Mouse (Mus musculus): ENCODE measurements around the gene Kars. TPM values are rescaled to one million over a fixed set of nuclear protein-coding genes. Genes with fewer than 3 reads are reported as not detected.

Kars gene
- polyA plus RNA-seq (2015; fragmentation: Nextera tagmentation; extraction: Ambion mirVana), result 169 and 186 TPM in 2 replicates

DNA sequence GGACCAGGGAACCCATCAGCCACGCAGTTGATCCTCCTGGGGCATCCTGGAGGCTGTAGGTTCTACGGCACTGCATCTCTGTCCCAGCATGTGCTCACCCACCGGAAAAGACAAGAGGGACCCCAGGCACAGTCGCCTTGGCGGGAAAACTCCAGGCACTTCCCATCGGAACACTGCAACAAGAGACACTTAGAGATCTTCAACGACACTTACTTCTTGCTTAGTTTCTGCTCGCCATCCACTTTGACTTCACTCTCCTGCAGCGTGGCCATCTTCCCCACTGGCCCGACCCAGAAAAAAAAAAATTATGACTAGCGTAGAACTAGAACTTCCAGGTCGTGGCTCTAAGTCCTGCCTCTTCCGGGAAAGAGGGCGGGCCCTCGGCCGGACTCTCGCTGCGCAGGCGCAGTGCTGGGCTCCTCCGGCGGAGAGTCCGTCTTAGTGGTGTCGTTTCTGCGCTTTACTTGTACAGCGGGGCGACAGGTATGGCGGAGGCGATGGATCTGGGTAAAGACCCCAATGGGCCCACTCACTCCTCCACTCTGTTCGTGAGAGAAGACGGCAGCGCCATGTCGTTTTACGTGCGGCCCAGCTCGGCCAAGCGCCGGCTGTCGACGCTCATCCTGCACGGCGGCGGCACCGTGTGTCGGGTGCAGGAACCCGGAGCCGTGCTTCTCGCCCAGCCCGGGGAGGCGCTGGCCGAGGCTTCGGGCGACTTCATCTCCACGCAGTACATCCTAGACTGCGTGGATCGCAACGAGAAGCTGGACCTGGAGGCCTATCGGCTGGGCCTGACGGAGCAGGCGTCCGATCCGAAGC, at the start of gene Kars, which contains the start of gene Terf2ip:
Kars (minus strand) TSS at position 327 of the 819 bp plus-strand sequence.
Terf2ip (plus strand) TSS at position 402 of the 819 bp plus-strand sequence.
- DNase-seq (ENCODE audit: low spot score), result peak; percentile 93

- no peak for DNase-seq (ENCODE audit: low spot score)
These were observed 43.3 kb upstream of the Kars start for GRCm38 (mm10) chr8:112054456-112054855.

- DNase-seq (ENCODE audit: low spot score), result no peak
These were observed 40.4 kb upstream of the Kars start for GRCm38 (mm10) chr8:112051537-112051936.

GRCm38 (mm10) chr8:112049984-112050383, 38.9 kb upstream of the Kars start:
- DNase-seq (ENCODE audit: low spot score), result no peak

GRCm38 (mm10) chr8:112048293-112048692, 37.2 kb upstream of the Kars start:
- DNase-seq (ENCODE audit: low spot score), result no peak

- DNase-seq (ENCODE audit: low spot score), result peak; percentile 78
These were observed 34.8 kb upstream of the Kars start for GRCm38 (mm10) chr8:112045896-112046295.

DNA sequence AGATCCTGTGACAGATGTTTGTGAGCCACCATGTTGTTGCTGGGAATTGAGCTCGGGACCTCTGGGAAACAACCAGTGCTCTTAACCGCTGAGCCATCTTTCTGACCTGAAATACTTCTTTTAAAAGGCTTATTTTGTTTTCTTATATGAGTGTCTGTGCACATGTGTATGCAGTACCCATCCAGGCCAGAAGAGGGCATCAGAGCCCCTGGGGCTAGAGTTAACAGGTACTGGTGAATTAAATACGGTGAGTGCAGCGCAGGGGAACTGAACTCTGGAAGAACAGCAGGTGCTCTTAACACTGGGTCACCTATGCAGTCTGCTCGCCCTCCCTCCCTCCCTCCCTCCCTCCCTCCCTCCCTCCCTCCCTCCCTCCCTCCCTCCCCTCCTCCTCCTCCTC, 34.1 kb upstream of the Kars start:
- DNase-seq (ENCODE audit: low spot score), result no peak

- DNase-seq (ENCODE audit: low spot score), result no peak
These were observed 26.4 kb upstream of the Kars start for GRCm38 (mm10) chr8:112037521-112037920.

DNA sequence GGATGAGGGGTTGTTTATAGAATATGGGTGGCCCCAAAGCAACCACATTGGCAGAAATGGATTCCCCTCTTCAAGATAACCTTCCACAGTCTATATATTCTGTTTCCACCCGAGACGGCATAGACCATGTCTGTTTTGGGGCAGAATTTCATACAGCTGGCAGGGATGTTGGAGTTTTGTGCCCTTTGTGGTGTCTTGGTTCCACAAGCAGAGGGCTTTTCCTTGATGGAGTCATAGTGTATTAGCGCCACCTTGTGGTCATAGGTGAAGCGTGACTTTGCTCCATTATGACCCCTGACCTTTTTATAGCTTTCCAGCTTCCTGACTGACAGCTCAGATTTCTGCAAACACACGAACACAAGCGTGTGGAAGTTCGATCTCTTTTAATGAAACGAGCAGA, 23.5 kb upstream of the Kars start:
- DNase-seq (ENCODE audit: low spot score), result peak; percentile 71

DNA sequence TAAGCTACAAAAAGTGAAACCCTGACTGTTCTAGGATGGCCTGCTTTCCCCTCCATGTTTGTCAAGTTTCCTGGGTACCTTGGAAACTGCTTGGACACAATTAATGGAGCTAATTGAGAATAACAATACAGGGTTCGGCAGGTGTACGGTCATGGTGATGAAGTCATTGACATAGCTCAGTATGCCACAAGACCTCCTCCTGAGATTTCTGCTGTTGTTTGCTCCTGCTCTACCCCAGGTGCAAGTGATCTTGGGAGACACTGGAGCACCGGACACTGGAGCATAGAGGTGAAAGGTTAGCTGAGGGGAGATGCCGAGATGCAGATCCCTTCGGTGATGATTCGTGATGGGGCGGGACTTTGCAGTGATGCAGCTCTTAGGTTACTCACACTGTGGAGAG, 21.9 kb upstream of the Kars start:
- DNase-seq (ENCODE audit: low spot score), result no peak

- no peak for DNase-seq (ENCODE audit: low spot score)
These were observed 19.5 kb upstream of the Kars start for GRCm38 (mm10) chr8:112030663-112031062.

- DNase-seq (ENCODE audit: low spot score), result no peak
These were observed 18.3 kb upstream of the Kars start for GRCm38 (mm10) chr8:112029455-112029854.

GRCm38 (mm10) chr8:112014936-112015335, 3.8 kb upstream of the Kars start, which contains the start of gene Gm6793:
Gene Gm6793, minus strand, starts transcription at chr8:112015036.
- no peak for DNase-seq (ENCODE audit: low spot score)

GRCm38 (mm10) chr8:112011816-112012242, 706 bp upstream of the Kars start:
- DNase-seq (ENCODE audit: low spot score), result peak; percentile 31

GRCm38 (mm10) chr8:112009558-112009957, 1.6 kb downstream of the Kars start:
- no peak for DNase-seq (ENCODE audit: low spot score)

DNA sequence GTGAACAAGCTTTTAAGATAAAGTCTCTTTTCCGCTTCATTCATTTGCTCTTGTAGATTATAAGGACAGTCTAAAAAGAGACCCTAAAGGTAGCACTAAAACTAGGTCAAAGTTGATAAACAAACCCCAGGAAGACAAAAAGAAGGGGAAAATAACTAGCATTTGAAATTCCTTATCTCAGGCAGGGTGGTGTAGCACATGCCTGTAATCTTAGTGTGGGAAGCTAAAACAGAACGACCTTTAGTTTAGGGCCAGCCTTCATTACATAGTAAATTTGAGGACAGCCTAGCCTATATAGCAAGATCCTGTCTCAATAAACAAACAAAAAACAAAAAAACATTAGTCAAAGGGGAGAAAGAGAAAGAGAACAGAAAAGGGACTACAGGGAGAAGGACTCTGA, 3.5 kb downstream of the Kars start:
- no peak for DNase-seq (ENCODE audit: low spot score)

- no peak for DNase-seq (ENCODE audit: low spot score)
These were observed 5.5 kb downstream of the Kars start for GRCm38 (mm10) chr8:112005601-112006000.

DNA sequence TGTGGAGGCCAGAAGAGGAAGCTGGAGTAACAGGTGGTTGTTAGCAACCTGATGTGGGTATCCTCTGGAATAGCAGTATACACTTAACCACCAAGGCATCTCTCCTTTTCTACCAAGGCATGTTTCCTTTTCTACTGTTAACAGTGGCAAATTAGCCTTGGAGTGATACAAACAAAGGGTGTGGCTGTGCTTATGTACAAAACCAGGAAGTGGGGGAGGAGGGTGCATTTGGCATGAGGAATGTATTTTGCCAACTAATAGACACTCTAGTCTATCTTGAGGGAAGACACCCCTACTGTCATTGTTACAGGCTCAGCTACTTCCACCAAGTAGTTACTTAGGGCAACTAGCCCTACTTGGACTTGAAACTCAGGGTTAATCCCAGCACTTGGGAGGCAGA, 6.4 kb downstream of the Kars start:
- no peak for DNase-seq (ENCODE audit: low spot score)

- DNase-seq (ENCODE audit: low spot score), result no peak
These were observed 18.5 kb downstream of the Kars start for GRCm38 (mm10) chr8:111992703-111993039.

DNA sequence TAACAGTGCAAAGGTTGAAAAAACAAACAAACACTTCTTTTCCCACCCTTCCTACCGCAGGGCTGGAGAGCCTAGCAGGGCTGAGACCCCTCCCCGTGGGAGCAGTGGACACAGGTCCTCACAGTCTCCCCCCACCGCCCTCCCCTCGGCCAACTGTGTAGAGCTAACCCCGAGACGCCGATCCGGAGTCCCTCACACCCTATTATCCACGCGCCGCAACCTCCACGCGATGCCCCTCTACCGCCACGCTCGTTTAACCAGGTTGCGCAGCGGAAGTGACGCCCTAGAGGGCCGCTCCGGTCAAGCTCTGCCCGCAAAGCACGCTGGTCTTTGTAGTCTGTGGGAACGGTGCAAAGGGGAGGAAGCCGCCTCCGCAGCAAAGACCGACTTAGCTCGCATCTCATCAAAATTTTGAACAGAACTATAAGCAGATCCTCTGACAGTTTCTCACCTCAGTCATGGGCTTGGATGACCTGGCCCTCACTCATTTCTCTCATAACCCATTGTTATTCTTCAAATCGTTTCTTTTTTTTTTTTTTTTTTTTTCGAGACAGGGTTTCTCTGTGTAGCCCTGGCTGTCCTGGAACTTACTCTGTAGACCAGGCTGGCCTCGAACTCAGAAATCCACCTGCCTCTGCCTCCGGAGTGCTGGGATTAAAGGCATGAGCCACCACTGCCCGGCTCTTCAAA, 19.0 kb downstream of the Kars start, which contains the start of gene Adat1:
Adat1 (minus strand) TSS at position 290 of the 690 bp plus-strand sequence.
- DNase-seq (ENCODE audit: low spot score), result peak; percentile 89

GRCm38 (mm10) chr8:111991278-111991677, 19.8 kb downstream of the Kars start:
- DNase-seq (ENCODE audit: low spot score), result no peak

DNA sequence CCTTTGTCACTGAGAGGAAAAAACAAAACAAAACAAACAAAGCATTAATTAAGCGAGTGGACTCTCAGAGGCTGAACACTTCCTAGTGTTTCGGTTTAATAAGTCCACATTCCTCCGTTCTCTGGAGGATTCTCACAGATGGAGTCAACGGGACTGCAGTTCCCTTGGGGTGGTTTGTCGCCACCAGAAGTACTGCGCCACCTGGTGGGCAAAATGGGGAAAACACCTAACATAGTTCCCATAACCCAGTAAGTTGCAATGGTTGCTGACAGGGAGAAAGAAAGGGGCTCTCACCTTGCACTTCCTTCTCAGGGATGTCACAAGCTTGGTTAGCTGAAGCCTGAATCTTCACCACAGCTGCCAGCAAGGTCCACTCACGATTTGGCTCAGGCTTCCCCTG, 21.2 kb downstream of the Kars start:
- peak; percentile 87 for DNase-seq (ENCODE audit: low spot score)

All from thymus, postnatal 0 days (tissue).